Mouse (Mus musculus) liver, embryonic 14.5 days (tissue): Measurements from ENCODE around the gene Hid1. TPM values are rescaled to one million over a fixed set of nuclear protein-coding genes. Genes with fewer than 3 reads are reported as not detected.

ENCODE experiments used
- ATAC-seq: fragments of 200-750 bp; cut with Nextera tagmentation; 2 replicates; pipeline ENCODE4 v1.8.0; 2017; ENCODE audit warnings: moderate number of reproducible peaks, mild to moderate bottlenecking, moderate library complexity; ENCODE audit not compliant: insufficient read depth
- DNase-seq, 3 experiments: peaks; one replicate each; pipeline ENCODE4 v3.0.0-alpha.2; 2012 to 2013; ENCODE audit warnings: low read depth in 3 of 3, low spot score in 3 of 3
- H3K27ac ChIP-seq: fragments of 300-500 bp; sonication (generic); 2 replicates; pipeline ENCODE4 v1.5.1; 2014; ENCODE audit warnings: moderate library complexity, mild to moderate bottlenecking, control low read depth, inconsistent platforms
- H3K27me3 ChIP-seq: fragments of 300-500 bp; sonication (generic); 2 replicates; pipeline ENCODE4 v1.6.1; 2014; ENCODE audit warnings: mild to moderate bottlenecking, low read length, moderate library complexity; ENCODE audit not compliant: control insufficient read depth, insufficient read depth
- H3K36me3 ChIP-seq: fragments of 300-500 bp; sonication (generic); replicated peaks from 2 replicates; pipeline ENCODE4 v1.6.1; 2014; ENCODE audit warnings: low read depth; ENCODE audit not compliant: control insufficient read depth, insufficient read depth
- H3K4me1 ChIP-seq, 2 experiments: fragments of 200-500 bp in 1 of 2; fragments of 300-500 bp in 1 of 2; sonication (generic) in 1 of 2; replicated peaks; 2 replicates each; pipeline ENCODE4 v1.6.1; 2012 to 2014; ENCODE audit warnings: antibody characterized with exemption in 1 of 2, inconsistent platforms in 1 of 2, low read length in 1 of 2; ENCODE audit not compliant: control insufficient read depth in 2 of 2, insufficient read depth in 2 of 2
- H3K4me2 ChIP-seq: fragments of 300-500 bp; sonication (generic); 2 replicates; pipeline ENCODE4 v1.6.1; 2014; ENCODE audit warnings: low read depth, mild to moderate bottlenecking, control low read depth, moderate library complexity
- H3K4me3 ChIP-seq, 2 experiments: fragments of 200-500 bp in 1 of 2; fragments of 300-500 bp in 1 of 2; sonication (generic) in 1 of 2; 2 replicates each; pipeline ENCODE4 v1.5.1; 2012 to 2014; ENCODE audit warnings: low read depth in 2 of 2, low read length in 2 of 2, mild to moderate bottlenecking in 2 of 2, control low read depth in 1 of 2, inconsistent platforms in 1 of 2, moderate library complexity in 1 of 2; ENCODE audit not compliant: insufficient read depth in 1 of 2
- H3K9ac ChIP-seq: fragments of 300-500 bp; sonication (generic); replicated peaks from 2 replicates; pipeline ENCODE4 v1.6.1; 2014; ENCODE audit warnings: mild to moderate bottlenecking, control low read depth, moderate library complexity
- H3K9me3 ChIP-seq: fragments of 300-500 bp; sonication (generic); 2 replicates; pipeline ENCODE4 v1.6.1; 2016; ENCODE audit warnings: low read length, mixed read lengths; ENCODE audit not compliant: control insufficient read depth
- CTCF ChIP-seq: IDR thresholded peaks from 2 replicates; pipeline ENCODE4 v1.5.1; 2016; ENCODE audit warnings: antibody characterized with exemption, low read depth, control low read depth
- EP300 ChIP-seq: IDR thresholded peaks from 2 replicates; pipeline ENCODE4 v1.6.1; 2016; ENCODE audit warnings: antibody characterized with exemption, low read depth
- WGBS: fragments of 180-500 bp; shearing (Covaris S2); extraction: QIAGEN DNeasy Blood & Tissue Kit; methylation state at CpG from one replicate; pipeline ENCODE4 v1.1.7; 2014; ENCODE audit not compliant: insufficient replicate concordance; 5-methylcytosine and 5-hydroxymethylcytosine counted together
- polyA plus RNA-seq, 2 experiments: library from polyadenylated mRNA; depleted of rRNA in 1 of 2; stranded (reverse) in 1 of 2; unstranded in 1 of 2; fragments of >200 nt; fragmentation: Nextera tagmentation in 1 of 2; extraction: Ambion mirVana in 1 of 2; gene quantifications; 2 replicates each; pipeline versions ENCODE4 v1.2.1 to v1.2.3; 2012 to 2014

Hid1 gene
- 0.54 and 0.59 TPM in 2 replicates for polyA plus RNA-seq (2012; rRNA removed)
- polyA plus RNA-seq (2014; fragmentation: Nextera tagmentation; extraction: Ambion mirVana): 0.50 and 0.86 TPM in 2 replicates

DNA sequence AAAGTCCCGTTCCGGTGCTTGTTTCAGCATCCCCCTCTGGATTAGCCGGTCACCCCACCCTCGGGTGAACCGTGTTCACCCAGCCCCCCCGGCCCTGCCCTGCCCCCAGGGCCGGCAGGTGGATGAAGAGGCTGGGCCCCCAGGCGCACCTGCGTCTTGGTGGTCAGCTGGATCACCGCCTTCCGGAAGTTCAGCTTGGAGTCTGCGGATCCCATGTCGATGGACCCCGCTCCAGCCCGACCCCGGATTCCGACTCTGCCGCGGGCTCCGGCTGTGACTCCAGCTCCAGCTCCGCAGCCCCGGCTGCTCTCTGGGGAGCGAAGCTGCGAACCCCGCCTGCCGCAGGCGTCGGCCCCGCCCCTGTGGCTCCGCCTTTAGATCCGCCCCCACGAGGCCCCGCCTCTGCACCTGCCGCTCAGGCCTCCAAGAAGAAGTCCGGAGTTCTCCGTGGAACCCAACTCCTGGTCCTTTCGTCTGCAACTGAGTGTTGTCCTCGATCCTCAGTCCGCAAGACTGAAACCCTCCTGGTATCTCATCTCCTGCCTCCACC, at the start of gene Hid1:
Gene Hid1 (minus strand): TSS at position 362 of the 550 bp plus-strand sequence.
- Histone ChIP-seq H3K4me2 (peak within 1 kb of the TSS; percentile 52), H3K9ac (no peak within 1 kb of the TSS), H3K27ac (no peak within 1 kb of the TSS), H3K4me3 (peak within 1 kb of the TSS; percentile 11 to 43; a peak in 2 of 4 replicates), H3K9me3 (no peaks in the 10 kb centered on the region), H3K4me1 (peaks cover 0 to 2% of the 10 kb centered on the region in 2 experiments; a peak in 1 of 4 replicates), H3K36me3 (no peaks in the 10 kb centered on the region), H3K27me3 (peaks cover 29% of the 10 kb centered on the region)
- DNase-seq (peak; percentile 25 to 48 (median 36)), ATAC-seq (0 out of 2 replicates have a peak, but pooled peaks have one; percentile 43)
- WGBS: under 1% methylated on average over 39 of the region's 39 CpGs
- no peak for TF ChIP-seq EP300
- TF ChIP-seq CTCF: no peak

DNA sequence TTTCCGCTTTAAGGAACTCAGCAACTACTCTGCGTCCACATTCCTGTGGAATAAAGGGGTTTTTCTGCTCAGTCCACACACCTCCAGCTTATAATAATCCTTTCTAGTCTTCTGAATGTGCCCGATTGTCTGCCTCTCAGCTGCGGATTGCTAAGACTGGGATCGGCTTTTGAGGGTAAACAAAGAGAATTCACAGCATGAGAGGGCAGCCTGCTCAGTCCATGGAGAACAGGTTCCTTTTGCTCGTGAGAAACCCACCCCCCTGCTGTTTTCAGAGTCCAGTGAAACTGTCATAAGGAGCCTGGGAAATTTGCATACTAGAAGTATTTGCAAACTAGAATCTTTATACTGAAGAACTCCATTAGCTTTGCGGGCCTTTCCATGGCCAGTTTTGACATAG, 42.0 kb upstream of the Hid1 start:
- no peak overlapping the region for H3K4me3 ChIP-seq
- H3K9me3 ChIP-seq: no peaks in the 10 kb centered on the region
- no peak for ATAC-seq
- no peak for DNase-seq
- no peak overlapping the region for H3K27ac ChIP-seq
- no peak overlapping the region for H3K4me2 ChIP-seq
- no peak overlapping the region for H3K9ac ChIP-seq
- no peaks in the 10 kb centered on the region for H3K27me3 ChIP-seq
- no peaks in the 10 kb centered on the region; the same call in 1 of the 2 replicates for H3K36me3 ChIP-seq
- TF ChIP-seq CTCF (no peak), EP300 (no peak)
- 79% methylated on average over 7 of the region's 7 CpGs for whole genome bisulfite sequencing
- peaks cover 6 to 15% of the 10 kb centered on the region in 2 experiments for H3K4me1 ChIP-seq

DNA sequence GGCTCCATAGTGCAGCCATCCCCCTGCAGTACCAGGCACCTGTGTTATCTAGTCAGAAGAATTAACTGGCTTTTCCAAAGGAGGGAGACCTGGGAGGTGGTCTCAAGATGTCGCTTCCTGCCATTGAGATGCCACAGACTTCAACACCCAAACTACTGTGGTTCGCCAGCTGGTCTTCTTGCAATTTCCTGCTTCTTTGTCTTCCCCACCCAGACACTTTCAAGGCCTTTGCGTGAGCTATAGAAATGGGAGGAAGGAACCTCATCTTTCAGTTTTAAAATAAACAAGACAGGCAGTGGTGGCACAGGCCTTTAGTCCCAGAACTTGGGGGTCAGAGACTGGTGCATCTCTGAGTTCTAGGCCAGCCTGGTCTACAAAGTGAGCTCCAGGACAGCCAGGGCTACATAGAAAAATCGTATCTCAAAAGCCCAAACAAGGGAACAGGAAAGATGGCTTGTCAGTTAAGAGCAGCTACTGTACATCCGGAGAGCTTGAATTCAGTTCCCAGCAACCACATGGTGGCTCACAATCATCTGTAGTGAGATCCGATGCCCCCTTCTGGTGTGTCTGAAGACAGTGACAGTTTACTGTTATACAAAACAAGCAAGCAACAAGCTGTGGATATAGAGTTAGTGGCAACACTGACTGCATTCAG, 40.8 kb upstream of the Hid1 start:
- H3K4me1 ChIP-seq: peaks cover 10 to 17% of the 10 kb centered on the region in 2 experiments
- no peak for DNase-seq
- H3K4me3 ChIP-seq: no peak overlapping the region
- no peak overlapping the region for H3K4me2 ChIP-seq
- WGBS: 50% methylated on average over 6 of the region's 6 CpGs
- no peaks in the 10 kb centered on the region; the same call in 1 of the 2 replicates for H3K36me3 ChIP-seq
- no peak for ATAC-seq
- 0 out of 2 replicates have a peak, but pooled peaks have one; percentile 10 for TF ChIP-seq CTCF
- no peak for TF ChIP-seq EP300
- H3K27me3 ChIP-seq: no peaks in the 10 kb centered on the region
- no peaks in the 10 kb centered on the region for H3K9me3 ChIP-seq
- H3K27ac ChIP-seq: no peak overlapping the region
- H3K9ac ChIP-seq: no peak overlapping the region

DNA sequence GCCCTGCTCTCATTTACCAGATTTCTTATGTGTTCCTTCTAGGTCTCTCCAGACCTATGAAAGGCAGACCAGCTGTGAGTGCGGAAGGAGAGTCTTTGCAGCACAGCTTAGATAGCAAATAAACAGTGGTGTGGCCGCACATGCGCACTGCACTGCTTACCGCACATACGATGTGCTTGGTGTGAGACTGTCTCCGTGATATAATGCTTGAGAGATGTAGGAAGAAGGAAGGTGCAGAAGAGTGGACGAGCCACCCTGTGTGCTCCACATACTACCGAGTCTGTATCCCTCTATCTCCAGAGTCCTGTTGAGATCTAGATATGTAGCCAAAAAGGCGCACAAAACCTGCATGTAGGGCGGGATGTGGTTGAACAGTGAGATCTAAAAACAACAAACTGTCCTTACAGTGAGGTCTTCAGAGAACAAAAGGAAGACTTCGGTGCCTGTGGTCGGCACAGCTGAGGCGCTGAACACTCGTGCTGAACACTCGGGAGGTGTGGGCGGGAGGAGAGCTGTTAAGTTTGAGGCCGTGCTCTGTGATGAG, 39.4 kb upstream of the Hid1 start:
- no peak overlapping the region for H3K4me3 ChIP-seq
- H3K9me3 ChIP-seq: no peaks in the 10 kb centered on the region
- H3K36me3 ChIP-seq: no peaks in the 10 kb centered on the region; the same call in 1 of the 2 replicates
- H3K9ac ChIP-seq: no peak overlapping the region
- H3K27me3 ChIP-seq: no peaks in the 10 kb centered on the region
- TF ChIP-seq EP300 (no peak), CTCF (no peak)
- ATAC-seq (no peak), DNase-seq (no peak)
- no peak overlapping the region for H3K4me2 ChIP-seq
- WGBS: 79% methylated on average over 17 of the region's 17 CpGs
- no peak overlapping the region for H3K27ac ChIP-seq
- H3K4me1 ChIP-seq: peaks cover 8 to 17% of the 10 kb centered on the region in 2 experiments

DNA sequence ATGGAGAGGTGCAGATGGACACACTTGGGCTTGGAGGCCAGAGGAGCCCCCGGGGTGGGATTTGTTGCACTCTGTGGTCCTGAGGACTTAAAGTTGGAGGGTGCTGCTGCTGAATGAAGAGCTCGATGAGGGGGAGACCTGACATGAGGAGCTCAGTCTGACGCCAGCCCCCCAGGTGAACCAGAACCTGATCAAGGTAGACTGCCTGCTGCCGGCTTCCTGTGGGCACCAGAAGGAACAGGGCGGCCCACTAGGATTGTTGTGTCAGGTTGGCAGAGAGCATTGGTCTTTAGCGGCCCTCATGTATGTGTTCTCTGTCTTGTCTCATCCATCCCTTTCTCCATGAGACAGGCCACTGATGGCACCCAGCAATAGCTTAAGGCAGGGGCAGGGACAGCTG, 38.2 kb upstream of the Hid1 start:
- Histone ChIP-seq H3K4me1 (peaks cover 4 to 11% of the 10 kb centered on the region in 2 experiments; a peak in 2 of 4 replicates), H3K9me3 (no peaks in the 10 kb centered on the region), H3K4me3 (no peak overlapping the region), H3K36me3 (no peaks in the 10 kb centered on the region; the same call in 1 of the 2 replicates), H3K27me3 (no peaks in the 10 kb centered on the region), H3K9ac (no peak overlapping the region), H3K4me2 (no peak overlapping the region), H3K27ac (no peak overlapping the region)
- WGBS: 86% methylated on average over 6 of the region's 6 CpGs
- DNase-seq (no peak), ATAC-seq (no peak)
- TF ChIP-seq EP300: no peak
- TF ChIP-seq CTCF: no peak
